Mouse (Mus musculus) hindbrain, embryonic 13.5 days (tissue): ENCODE data around the gene Slit1. TPM values are rescaled to one million over a fixed set of nuclear protein-coding genes. Genes with fewer than 3 reads are reported as not detected.

Experiments used
- ATAC-seq: fragments of 200-750 bp; cut with Nextera tagmentation; 2 replicates; pipeline ENCODE4 v1.8.0; 2017; ENCODE audit warnings: moderate TSS enrichment; ENCODE audit not compliant: low FRiP score
- H3K27ac ChIP-seq: fragments of 300-500 bp; sonication (generic); 2 replicates; pipeline ENCODE4 v1.5.1; 2015; ENCODE audit warnings: inconsistent platforms, mild to moderate bottlenecking, moderate library complexity
- H3K27me3 ChIP-seq: fragments of 300-500 bp; sonication (generic); 2 replicates; pipeline ENCODE4 v1.6.1; 2015; ENCODE audit warnings: mild to moderate bottlenecking, inconsistent platforms
- H3K36me3 ChIP-seq: fragments of 300-500 bp; sonication (generic); 2 replicates; pipeline ENCODE4 v1.6.1; 2015; ENCODE audit warnings: mild to moderate bottlenecking, inconsistent platforms
- H3K4me1 ChIP-seq: fragments of 300-500 bp; sonication (generic); replicated peaks from 2 replicates; pipeline ENCODE4 v1.6.1; 2015; ENCODE audit warnings: inconsistent platforms
- H3K4me2 ChIP-seq: fragments of 300-500 bp; sonication (generic); 2 replicates; pipeline ENCODE4 v1.6.1; 2015; ENCODE audit warnings: inconsistent platforms, mild to moderate bottlenecking, moderate library complexity
- H3K4me3 ChIP-seq: fragments of 300-500 bp; sonication (generic); 2 replicates; pipeline ENCODE4 v1.5.1; 2015; ENCODE audit warnings: mild to moderate bottlenecking, inconsistent platforms
- H3K9ac ChIP-seq: fragments of 300-500 bp; sonication (generic); 2 replicates; pipeline ENCODE4 v1.6.1; 2015; ENCODE audit warnings: mild to moderate bottlenecking, inconsistent platforms
- H3K9me3 ChIP-seq: fragments of 300-500 bp; sonication (generic); 2 replicates; pipeline ENCODE4 v1.6.1; 2016; ENCODE audit warnings: inconsistent platforms
- WGBS: fragments of 180-500 bp; shearing (Covaris S2); methylation state at CpG from one replicate; pipeline ENCODE4 v1.1.7; 2015; 5-methylcytosine and 5-hydroxymethylcytosine counted together
- polyA plus RNA-seq: library from polyadenylated mRNA; unstranded; fragments of >200 nt; fragmentation: Nextera tagmentation; extraction: Ambion mirVana; gene quantifications from 2 replicates; pipeline ENCODE4 v1.2.1, GENCODE M21; 2015

Slit1 gene
- polyA plus RNA-seq, 1 experiment from 2014 or later: 22.3 TPM

DNA sequence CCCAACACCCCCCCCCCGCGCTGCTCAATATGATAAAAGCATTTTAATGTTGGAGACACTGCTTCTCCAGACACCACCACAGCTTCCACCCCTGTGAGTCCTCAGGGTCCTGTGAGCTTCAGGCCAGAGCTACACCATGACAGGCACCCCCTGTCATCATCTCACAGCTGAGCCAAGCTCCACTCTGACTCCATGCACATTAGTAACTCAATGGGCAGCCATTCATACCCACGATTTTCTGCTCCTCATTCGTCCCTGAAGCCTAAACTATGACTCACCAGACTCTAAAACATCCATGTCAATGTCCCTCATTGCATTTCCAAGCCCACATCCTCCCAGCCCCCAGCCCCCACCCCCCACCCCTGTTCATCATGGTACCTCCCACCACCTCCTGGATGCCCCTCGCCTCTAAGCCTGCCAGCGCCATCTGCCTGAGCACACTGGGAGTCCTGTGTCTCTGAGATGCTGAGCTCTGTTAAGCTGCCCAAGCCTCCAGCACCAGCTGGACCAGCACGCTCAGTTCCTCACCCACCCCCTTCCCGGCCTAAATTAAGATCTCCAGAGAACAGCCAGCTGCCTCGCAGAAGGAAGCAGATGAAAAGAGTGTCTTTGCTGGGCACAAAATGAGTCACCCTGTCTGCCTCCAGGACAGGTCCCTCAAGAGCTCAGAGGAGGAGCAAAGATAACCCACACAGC, 46.2 kb downstream of the Slit1 start:
- H3K36me3 ChIP-seq: no peaks in the 10 kb centered on the region; the same call in 1 of the 2 replicates
- ATAC-seq: peak; percentile 60
- no peak overlapping the region for H3K4me2 ChIP-seq
- H3K9me3 ChIP-seq: no peaks in the 10 kb centered on the region
- H3K4me1 ChIP-seq: peaks cover 84% of the 10 kb centered on the region
- H3K27ac ChIP-seq: peak overlapping the region; percentile 75
- 23% methylated on average over 9 of the region's 9 CpGs for WGBS
- H3K27me3 ChIP-seq: peaks cover 36% of the 10 kb centered on the region
- H3K4me3 ChIP-seq: no peak overlapping the region
- H3K9ac ChIP-seq: no peak overlapping the region

DNA sequence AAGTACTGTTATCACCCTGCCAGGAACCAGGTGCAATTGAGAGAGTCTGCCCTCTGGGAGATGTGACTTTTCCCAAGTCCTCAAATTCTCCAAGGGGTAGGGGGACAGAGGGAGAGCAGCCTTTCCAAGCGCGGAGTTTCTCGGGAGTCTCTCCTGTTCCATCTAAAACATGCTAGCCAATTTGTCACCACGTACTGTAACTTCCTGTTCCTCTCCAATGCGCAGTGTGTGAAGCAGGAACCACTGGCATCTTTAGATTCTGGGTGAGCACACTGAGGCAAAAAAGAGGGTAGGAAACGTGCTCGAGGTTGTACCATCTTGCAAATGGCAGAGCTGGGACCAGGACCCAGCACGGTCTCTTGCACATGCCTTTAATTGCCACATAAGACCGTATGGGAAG, 47.0 kb downstream of the Slit1 start:
- no peaks in the 10 kb centered on the region; the same call in 1 of the 2 replicates for H3K36me3 ChIP-seq
- H3K4me1 ChIP-seq: peaks cover 90% of the 10 kb centered on the region
- no peak overlapping the region for H3K4me3 ChIP-seq
- H3K27me3 ChIP-seq: peaks cover 29% of the 10 kb centered on the region
- 0 out of 2 replicates have a peak overlapping the region, but pooled peaks have one; percentile 75 for H3K27ac ChIP-seq
- 89% methylated on average over 9 of the region's 9 CpGs for WGBS
- no peak overlapping the region for H3K9ac ChIP-seq
- ATAC-seq: no peak
- H3K9me3 ChIP-seq: no peaks in the 10 kb centered on the region
- H3K4me2 ChIP-seq: no peak overlapping the region

DNA sequence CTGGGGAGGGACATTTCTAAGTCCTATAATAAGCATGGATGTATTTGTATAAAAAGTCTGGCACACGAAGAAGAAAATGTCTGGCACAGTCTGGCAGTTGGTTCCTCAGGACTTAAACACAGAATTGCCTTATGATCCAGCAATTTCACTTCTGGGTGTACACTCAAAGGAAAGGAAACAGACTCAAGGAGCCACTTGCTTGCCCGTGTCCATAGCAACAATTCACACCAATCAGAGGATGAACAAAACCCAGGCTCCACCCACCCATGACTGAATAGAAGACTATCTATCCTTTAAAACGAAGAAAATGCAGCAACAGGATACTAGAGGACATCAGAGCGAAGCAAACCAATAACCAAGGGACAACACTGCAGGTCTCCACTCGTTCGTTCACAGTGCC, 48.4 kb downstream of the Slit1 start:
- H3K4me2 ChIP-seq: no peak overlapping the region
- no peak overlapping the region for H3K9ac ChIP-seq
- H3K27ac ChIP-seq: peak overlapping the region; percentile 83
- no peaks in the 10 kb centered on the region for H3K36me3 ChIP-seq
- 56% methylated on average over 6 of the region's 6 CpGs for WGBS
- no peaks in the 10 kb centered on the region for H3K9me3 ChIP-seq
- peaks cover 94% of the 10 kb centered on the region for H3K4me1 ChIP-seq
- ATAC-seq: no peak
- peaks cover 22% of the 10 kb centered on the region for H3K27me3 ChIP-seq
- H3K4me3 ChIP-seq: no peak overlapping the region

GRCm38 (mm10) chr19:41694610-41695009, 48.9 kb downstream of the Slit1 start:
- no peak overlapping the region for H3K4me3 ChIP-seq
- ATAC-seq: no peak
- peaks cover 22% of the 10 kb centered on the region for H3K27me3 ChIP-seq
- 61% methylated on average over 9 of the region's 9 CpGs for whole genome bisulfite sequencing
- H3K9me3 ChIP-seq: no peaks in the 10 kb centered on the region
- peak overlapping the region; percentile 83 for H3K27ac ChIP-seq
- peaks cover 94% of the 10 kb centered on the region for H3K4me1 ChIP-seq
- no peak overlapping the region for H3K4me2 ChIP-seq
- H3K9ac ChIP-seq: no peak overlapping the region; the same call in 1 of the 2 replicates
- H3K36me3 ChIP-seq: no peaks in the 10 kb centered on the region

- H3K36me3 ChIP-seq: no peaks in the 10 kb centered on the region
Observed at GRCm38 (mm10) chr19:41693727-41694126, 49.7 kb downstream of the Slit1 start.

GRCm38 (mm10) chr19:41690064-41690463, 53.4 kb downstream of the Slit1 start:
- Histone ChIP-seq H3K27me3 (peaks cover 17% of the 10 kb centered on the region; the same call in 1 of the 2 replicates), H3K4me1 (peaks cover 87% of the 10 kb centered on the region), H3K4me3 (no peak overlapping the region), H3K27ac (peak overlapping the region; percentile 74), H3K9ac (no peak overlapping the region), H3K4me2 (no peak overlapping the region), H3K9me3 (no peaks in the 10 kb centered on the region), H3K36me3 (no peaks in the 10 kb centered on the region)
- 28% methylated on average over 10 of the region's 10 CpGs for WGBS
- ATAC-seq: peak; percentile 7; the same call in 1 of the 2 replicates

More at GRCm38 (mm10) chr19:41693727-41694126, 49.7 kb downstream of the Slit1 start:
- H3K9me3 ChIP-seq: no peaks in the 10 kb centered on the region
- peaks cover 94% of the 10 kb centered on the region for H3K4me1 ChIP-seq
- ATAC-seq: peak; percentile 25
- peak overlapping the region; percentile 44 for H3K9ac ChIP-seq
- peaks cover 22% of the 10 kb centered on the region for H3K27me3 ChIP-seq
- H3K27ac ChIP-seq: peak overlapping the region; percentile 83
- no peak overlapping the region; the same call in 1 of the 2 replicates for H3K4me2 ChIP-seq
- WGBS: 18% methylated on average over 5 of the region's 5 CpGs
- H3K4me3 ChIP-seq: no peak overlapping the region

- Histone ChIP-seq H3K9ac (no peak overlapping the region; the same call in 1 of the 2 replicates), H3K4me2 (no peak overlapping the region), H3K4me1 (peaks cover 84% of the 10 kb centered on the region), H3K27ac (peak overlapping the region; percentile 74), H3K36me3 (no peaks in the 10 kb centered on the region), H3K27me3 (peaks cover 21% of the 10 kb centered on the region; the same call in 1 of the 2 replicates), H3K9me3 (no peaks in the 10 kb centered on the region), H3K4me3 (no peak overlapping the region)
- ATAC-seq: no peak
- 20% methylated on average over 13 of the region's 13 CpGs for WGBS
Observed at GRCm38 (mm10) chr19:41688251-41688650, 55.2 kb downstream of the Slit1 start.

DNA sequence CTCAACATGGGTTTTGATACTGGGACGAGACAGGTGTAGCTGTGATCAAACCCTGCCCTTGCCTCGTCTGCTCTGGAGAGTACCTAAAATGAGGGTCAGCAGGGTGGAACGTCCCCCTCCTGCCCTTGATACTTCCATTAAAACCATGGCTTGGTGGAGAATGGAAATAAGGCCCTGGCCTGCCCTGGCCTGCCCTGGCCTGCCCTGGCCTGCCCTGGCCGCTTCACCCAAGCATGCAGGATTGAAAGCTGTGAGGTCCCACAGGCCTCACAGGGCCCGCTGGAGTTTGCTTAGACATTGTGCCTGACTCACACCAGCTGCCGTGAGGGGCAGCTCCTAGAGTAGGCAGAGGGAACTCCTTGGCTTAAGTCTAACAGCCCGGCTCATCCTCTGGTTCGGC, 55.6 kb downstream of the Slit1 start:
- WGBS: 61% methylated on average over 8 of the region's 8 CpGs
- ATAC-seq: peak; percentile 12; the same call in 1 of the 2 replicates
- H3K4me2 ChIP-seq: no peak overlapping the region
- no peaks in the 10 kb centered on the region for H3K9me3 ChIP-seq
- H3K36me3 ChIP-seq: no peaks in the 10 kb centered on the region
- peaks cover 18% of the 10 kb centered on the region; the same call in 1 of the 2 replicates for H3K27me3 ChIP-seq
- H3K4me3 ChIP-seq: no peak overlapping the region
- H3K9ac ChIP-seq: no peak overlapping the region; the same call in 1 of the 2 replicates
- peak overlapping the region; percentile 74 for H3K27ac ChIP-seq
- peaks cover 80% of the 10 kb centered on the region for H3K4me1 ChIP-seq

DNA sequence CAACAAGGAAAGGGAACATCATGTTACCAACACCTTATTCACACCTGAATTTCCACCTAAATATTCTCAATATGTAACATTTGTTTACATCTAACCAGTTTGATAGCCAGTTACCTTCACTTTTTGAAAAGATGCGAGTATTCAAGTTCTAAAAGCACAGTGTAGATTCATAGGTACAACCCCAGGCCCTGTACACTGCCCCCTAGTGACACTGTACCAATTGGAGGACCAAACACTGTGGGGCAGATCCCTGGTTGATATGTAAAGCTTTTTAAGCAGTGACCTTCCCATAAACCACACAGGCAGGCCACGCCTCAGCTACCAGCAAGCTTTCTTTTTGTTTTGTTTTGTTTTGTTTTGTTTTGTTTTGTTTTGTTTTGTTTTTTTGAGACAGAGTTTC, 57.3 kb downstream of the Slit1 start:
- Histone ChIP-seq H3K4me1 (peaks cover 83% of the 10 kb centered on the region), H3K4me3 (no peak overlapping the region), H3K9me3 (no peaks in the 10 kb centered on the region), H3K27me3 (peaks cover 17% of the 10 kb centered on the region; the same call in 1 of the 2 replicates), H3K27ac (no peak overlapping the region), H3K9ac (no peak overlapping the region), H3K4me2 (no peak overlapping the region), H3K36me3 (no peaks in the 10 kb centered on the region)
- no peak for ATAC-seq
- WGBS: 92% methylated on average over 2 of the region's 2 CpGs

GRCm38 (mm10) chr19:41685453-41686086, 57.9 kb downstream of the Slit1 start:
- no peak for ATAC-seq
- Histone ChIP-seq H3K9me3 (no peaks in the 10 kb centered on the region), H3K36me3 (no peaks in the 10 kb centered on the region), H3K27me3 (peaks cover 17% of the 10 kb centered on the region; the same call in 1 of the 2 replicates), H3K4me1 (peaks cover 77% of the 10 kb centered on the region), H3K27ac (peak overlapping the region; percentile 30; the same call in 1 of the 2 replicates), H3K9ac (no peak overlapping the region), H3K4me2 (no peak overlapping the region), H3K4me3 (no peak overlapping the region)
- WGBS: 67% methylated on average over 13 of the region's 13 CpGs

DNA sequence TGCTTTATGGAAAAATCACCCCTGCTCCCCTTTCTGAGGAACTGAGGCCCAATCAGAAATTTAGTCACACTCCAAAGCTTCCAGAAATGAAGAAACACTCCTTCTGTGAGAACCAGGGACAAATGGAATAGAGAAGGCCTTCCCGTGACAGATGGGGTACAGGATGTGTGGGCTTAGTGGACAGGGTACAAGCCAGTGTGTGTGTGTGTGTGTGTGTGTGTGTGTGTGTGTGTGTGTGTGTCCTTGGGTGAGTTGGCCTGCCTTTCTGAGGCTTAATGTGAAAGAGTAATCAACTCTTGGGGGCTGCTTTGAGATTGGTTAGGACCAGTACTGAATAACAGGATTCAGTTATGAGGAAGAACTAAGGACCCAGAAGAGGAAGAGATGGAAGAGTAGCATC, 58.6 kb downstream of the Slit1 start:
- Histone ChIP-seq H3K27ac (no peak overlapping the region), H3K4me1 (peaks cover 77% of the 10 kb centered on the region), H3K36me3 (no peaks in the 10 kb centered on the region), H3K9me3 (no peaks in the 10 kb centered on the region), H3K27me3 (peaks cover 17% of the 10 kb centered on the region; the same call in 1 of the 2 replicates), H3K4me2 (no peak overlapping the region), H3K4me3 (no peak overlapping the region), H3K9ac (no peak overlapping the region)
- no peak for ATAC-seq
- WGBS: 81% methylated on average over 1 of the region's 1 CpGs

DNA sequence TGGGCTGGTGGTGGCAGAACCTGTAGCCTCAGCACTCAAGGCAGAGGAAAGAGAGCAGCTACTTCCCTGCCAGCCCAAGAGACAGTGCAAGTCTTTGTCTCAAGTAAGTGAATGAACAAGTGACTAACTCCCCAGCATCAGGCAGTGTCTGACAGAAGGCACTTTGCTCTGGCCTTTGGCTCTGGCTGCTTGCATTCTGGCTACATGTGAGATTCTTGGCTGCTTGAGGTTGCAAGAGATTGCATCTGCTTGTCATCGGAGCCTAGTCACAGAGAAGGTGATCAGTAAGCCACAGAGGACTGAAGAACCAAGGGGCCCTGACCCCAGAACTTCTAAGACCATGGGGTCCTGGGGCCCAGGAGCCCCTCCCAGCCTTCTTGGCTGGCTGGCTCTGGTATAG, 59.5 kb downstream of the Slit1 start:
- Histone ChIP-seq H3K27ac (0 out of 2 replicates have a peak overlapping the region, but pooled peaks have one; percentile 13), H3K4me3 (no peak overlapping the region), H3K27me3 (peaks cover 18% of the 10 kb centered on the region; the same call in 1 of the 2 replicates), H3K4me1 (peaks cover 77% of the 10 kb centered on the region), H3K36me3 (no peaks in the 10 kb centered on the region), H3K4me2 (no peak overlapping the region), H3K9me3 (no peaks in the 10 kb centered on the region), H3K9ac (no peak overlapping the region)
- no peak for ATAC-seq
- 61% methylated on average over 1 of the region's 1 CpGs for WGBS
